Mouse (Mus musculus): ENCODE data around the gene Gpr21. TPM values are rescaled to one million over a fixed set of nuclear protein-coding genes. Genes with fewer than 3 reads are reported as not detected.

Gpr21 gene
- polyA plus RNA-seq, 1 experiment from 2014 or later: 0.77 TPM

DNA sequence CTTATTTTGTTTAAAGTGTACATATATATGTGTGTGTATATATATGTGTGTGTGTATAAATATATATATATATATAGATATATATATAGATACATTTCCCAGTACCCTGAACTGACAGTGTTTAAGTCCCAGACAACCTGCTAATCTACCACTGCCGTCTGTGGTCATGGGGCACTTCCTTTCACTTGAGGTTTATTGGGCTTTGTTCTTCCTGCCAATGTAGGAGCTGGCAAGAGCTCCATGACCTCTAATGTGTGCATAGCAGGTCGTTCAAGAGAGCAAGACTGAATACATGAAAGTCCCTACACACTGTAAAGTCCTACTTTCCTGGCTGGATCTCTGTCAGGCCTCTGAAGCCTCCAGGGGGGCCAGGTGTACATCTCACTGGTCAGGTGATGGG is 49.4 kb downstream of the Gpr21 start:
- Histone ChIP-seq H3K9ac (replicated peaks; ENCODE audit: low read length) (no peak overlapping the region), H3K4me2 (replicated peaks; ENCODE audit: low read depth, low read length) (no peak overlapping the region), H3K9me3 (ENCODE audit: low read length) (no peaks in the 10 kb centered on the region), H3K27me3 (ENCODE audit: insufficient read depth, low read length) (no peaks in the 10 kb centered on the region), H3K27ac (ENCODE audit: low read length) (no peak overlapping the region), H3K4me1 (ENCODE audit: insufficient read depth, low read length) (0 out of 2 replicates have a peak, but pooled peaks cover 2% of the 10 kb centered on the region), H3K4me3 (ENCODE audit: low read length) (no peak overlapping the region), H3K36me3 (ENCODE audit: insufficient read depth, low read length) (peaks cover 54% of the 10 kb centered on the region)
- 53% methylated on average over 2 of the region's 2 CpGs for WGBS
- ATAC-seq (ENCODE audit: low FRiP score, low TSS enrichment): no peak

GRCm38 (mm10) chr2:37566035-37566434 is 49.9 kb downstream of the Gpr21 start:
- no peak overlapping the region for H3K4me3 ChIP-seq (ENCODE audit: low read length)
- no peak for ATAC-seq (ENCODE audit: low FRiP score, low TSS enrichment)
- 0 out of 2 replicates have a peak, but pooled peaks cover 5% of the 10 kb centered on the region for H3K4me1 ChIP-seq (ENCODE audit: insufficient read depth, low read length)
- H3K27ac ChIP-seq (ENCODE audit: low read length): no peak overlapping the region
- no peak overlapping the region for H3K4me2 ChIP-seq (replicated peaks; ENCODE audit: low read depth, low read length)
- no peaks in the 10 kb centered on the region for H3K27me3 ChIP-seq (ENCODE audit: insufficient read depth, low read length)
- WGBS: 68% methylated on average over 1 of the region's 1 CpGs
- H3K9ac ChIP-seq (replicated peaks; ENCODE audit: low read length): no peak overlapping the region
- H3K36me3 ChIP-seq (ENCODE audit: insufficient read depth, low read length): peaks cover 50% of the 10 kb centered on the region
- H3K9me3 ChIP-seq (ENCODE audit: low read length): no peaks in the 10 kb centered on the region

- 88% methylated on average over 5 of the region's 5 CpGs for WGBS
- H3K27me3 ChIP-seq (ENCODE audit: insufficient read depth, low read length): no peaks in the 10 kb centered on the region
- peaks cover 24% of the 10 kb centered on the region for H3K36me3 ChIP-seq (ENCODE audit: insufficient read depth, low read length)
- H3K9me3 ChIP-seq (ENCODE audit: low read length): no peaks in the 10 kb centered on the region
- no peak overlapping the region for H3K9ac ChIP-seq (replicated peaks; ENCODE audit: low read length)
- no peak overlapping the region for H3K27ac ChIP-seq (ENCODE audit: low read length)
- no peak overlapping the region for H3K4me3 ChIP-seq (ENCODE audit: low read length)
- no peak overlapping the region for H3K4me2 ChIP-seq (replicated peaks; ENCODE audit: low read depth, low read length)
- H3K4me1 ChIP-seq (ENCODE audit: insufficient read depth, low read length): 0 out of 2 replicates have a peak, but pooled peaks cover 5% of the 10 kb centered on the region
- no peak for ATAC-seq (ENCODE audit: low FRiP score, low TSS enrichment)
Observed at GRCm38 (mm10) chr2:37569888-37570287, 53.8 kb downstream of the Gpr21 start.

Other genes with a start within 250 kb of the Gpr21 start
- gene Olfr368, start 189.8 kb upstream of the Gpr21 start, polyA plus RNA-seq (2015; fragmentation: Nextera tagmentation; extraction: Ambion mirVana): not detected in 2 replicates
- 47.0 and 50.6 TPM in 2 replicates for gene Pdcl, start 157.0 kb upstream of the Gpr21 start, polyA plus RNA-seq (2015; fragmentation: Nextera tagmentation; extraction: Ambion mirVana)
- gene Rc3h2, start 93.4 kb upstream of the Gpr21 start, polyA plus RNA-seq (2015; fragmentation: Nextera tagmentation; extraction: Ambion mirVana): 10.6 and 14.8 TPM in 2 replicates
- gene Zbtb26, start 73.2 kb upstream of the Gpr21 start, polyA plus RNA-seq (2015; fragmentation: Nextera tagmentation; extraction: Ambion mirVana): 8.2 and 9.6 TPM in 2 replicates
- 8.3 and 9.1 TPM in 2 replicates for gene Zbtb6, start 73.2 kb upstream of the Gpr21 start, polyA plus RNA-seq (2015; fragmentation: Nextera tagmentation; extraction: Ambion mirVana)
- 33.3 and 42.0 TPM in 2 replicates for gene Rabgap1, start 73.1 kb upstream of the Gpr21 start, polyA plus RNA-seq (2015; fragmentation: Nextera tagmentation; extraction: Ambion mirVana)
- gene Strbp, start 187.5 kb downstream of the Gpr21 start, polyA plus RNA-seq (2015; fragmentation: Nextera tagmentation; extraction: Ambion mirVana): 38.7 and 39.0 TPM in 2 replicates

Data from kidney, embryonic 16.5 days (tissue).